Mouse (Mus musculus) kidney, embryonic 14.5 days (tissue): Measurements from ENCODE around the gene Hpd. TPM values are rescaled to one million over a fixed set of nuclear protein-coding genes. Genes with fewer than 3 reads are reported as not detected.

Source experiments
- polyA plus RNA-seq: library from polyadenylated mRNA; unstranded; fragments of >200 nt; fragmentation: Nextera tagmentation; extraction: Ambion mirVana; gene quantifications from 2 replicates; pipeline ENCODE4 v1.2.1, GENCODE M21; 2014

The Hpd gene
- polyA plus RNA-seq, 1 experiment from 2014 or later = not detected

Other genes with a start within 250 kb of the Hpd start
- 59.1 and 105 TPM in 2 replicates for gene Kdm2b, start 192.9 kb downstream of the Hpd start, polyA plus RNA-seq
- 21.5 and 23.2 TPM in 2 replicates for gene Orai1, start 167.7 kb downstream of the Hpd start, polyA plus RNA-seq
- 1.3 and 1.7 TPM in 2 replicates for gene Morn3, start 135.7 kb downstream of the Hpd start, polyA plus RNA-seq
- gene Tmem120b, start 114.3 kb downstream of the Hpd start, polyA plus RNA-seq = 12.0 and 13.1 TPM in 2 replicates
- 2.0 and 3.2 TPM in 2 replicates for gene Rhof, start 50.0 kb downstream of the Hpd start, polyA plus RNA-seq
- gene Setd1b, start 40.5 kb downstream of the Hpd start, polyA plus RNA-seq = 16.6 and 16.7 TPM in 2 replicates
- 73.9 and 79.4 TPM in 2 replicates for gene Psmd9, start 13.3 kb downstream of the Hpd start, polyA plus RNA-seq
- gene Wdr66, start 69.4 kb upstream of the Hpd start, polyA plus RNA-seq = 2.2 and 2.7 TPM in 2 replicates
- 39.4 and 43.2 TPM in 2 replicates for gene Bcl7a, start 161.1 kb upstream of the Hpd start, polyA plus RNA-seq
- gene Mlxip, start 212.1 kb upstream of the Hpd start, polyA plus RNA-seq = 13.4 and 26.6 TPM in 2 replicates